Mouse (Mus musculus): ENCODE measurements at regions not wholly inside any gene's neighbourhood (a gene's known extent, or its start where the extent isn't known, plus 50 kb on each side); places are given as distances from the start of the nearest gene placed in this dataset.

GRCm38 (mm10) chr10:60955467-60955866 is 124.1 kb upstream of the Unc5b start:
- no peak overlapping the region for H3K4me3 ChIP-seq (replicated peaks; ENCODE audit: low read depth, low read length)
- H3K4me1 ChIP-seq (ENCODE audit: control insufficient read depth, insufficient read depth, low read length) = peaks cover 23% of the 10 kb centered on the region
- ATAC-seq (ENCODE audit: low FRiP score, low TSS enrichment) (peak; percentile 64; the same call in 1 of the 2 replicates), DNase-seq (peak; percentile 75)
- 34% methylated on average over 9 of the region's 9 CpGs for WGBS
- H3K9ac ChIP-seq (replicated peaks; ENCODE audit: low read length) = no peak overlapping the region
- H3K4me2 ChIP-seq (ENCODE audit: low read length) = no peak overlapping the region
- no peaks in the 10 kb centered on the region for H3K36me3 ChIP-seq (ENCODE audit: control insufficient read depth, insufficient read depth, low read length)
- no peaks in the 10 kb centered on the region for H3K9me3 ChIP-seq (ENCODE audit: control insufficient read depth, low read length)
- no peaks in the 10 kb centered on the region for H3K27me3 ChIP-seq (ENCODE audit: control insufficient read depth, insufficient read depth, low read length)
- peak overlapping the region; percentile 57; the same call in 1 of the 2 replicates for H3K27ac ChIP-seq (replicated peaks; ENCODE audit: low read depth, low read length)

- Histone ChIP-seq H3K27me3 (ENCODE audit: control insufficient read depth, insufficient read depth, low read length) (no peaks in the 10 kb centered on the region), H3K4me2 (ENCODE audit: low read length) (no peak overlapping the region), H3K4me3 (replicated peaks; ENCODE audit: low read depth, low read length) (no peak overlapping the region), H3K9me3 (ENCODE audit: control insufficient read depth, low read length) (no peaks in the 10 kb centered on the region), H3K9ac (replicated peaks; ENCODE audit: low read length) (no peak overlapping the region), H3K36me3 (ENCODE audit: control insufficient read depth, insufficient read depth, low read length) (no peaks in the 10 kb centered on the region), H3K4me1 (ENCODE audit: control insufficient read depth, insufficient read depth, low read length) (peaks cover 17% of the 10 kb centered on the region), H3K27ac (replicated peaks; ENCODE audit: low read depth, low read length) (no peak overlapping the region)
- DNase-seq = no peak
- no peak for ATAC-seq (ENCODE audit: low FRiP score, low TSS enrichment)
- 3% methylated on average over 7 of the region's 7 CpGs for WGBS
Observed at GRCm38 (mm10) chr10:60952495-60952894, 121.1 kb upstream of the Unc5b start.

GRCm38 (mm10) chr10:60948983-60949677 is 117.7 kb upstream of the Unc5b start:
- no peak for DNase-seq
- Histone ChIP-seq H3K9ac (replicated peaks; ENCODE audit: low read length) (no peak overlapping the region), H3K9me3 (ENCODE audit: control insufficient read depth, low read length) (no peaks in the 10 kb centered on the region), H3K4me2 (ENCODE audit: low read length) (no peak overlapping the region), H3K27me3 (ENCODE audit: control insufficient read depth, insufficient read depth, low read length) (no peaks in the 10 kb centered on the region), H3K27ac (replicated peaks; ENCODE audit: low read depth, low read length) (no peak overlapping the region), H3K4me1 (ENCODE audit: control insufficient read depth, insufficient read depth, low read length) (0 out of 2 replicates have a peak, but pooled peaks cover 5% of the 10 kb centered on the region), H3K4me3 (replicated peaks; ENCODE audit: low read depth, low read length) (no peak overlapping the region), H3K36me3 (ENCODE audit: control insufficient read depth, insufficient read depth, low read length) (no peaks in the 10 kb centered on the region)
- no peak for ATAC-seq (ENCODE audit: low FRiP score, low TSS enrichment)
- 58% methylated on average over 7 of the region's 7 CpGs for WGBS

GRCm38 (mm10) chr10:60943074-60943473 is 111.7 kb upstream of the Unc5b start:
- H3K4me3 ChIP-seq (replicated peaks; ENCODE audit: low read depth, low read length) = no peak overlapping the region
- no peaks in the 10 kb centered on the region for H3K9me3 ChIP-seq (ENCODE audit: control insufficient read depth, low read length)
- WGBS = 78% methylated on average over 6 of the region's 6 CpGs
- no peaks in the 10 kb centered on the region for H3K36me3 ChIP-seq (ENCODE audit: control insufficient read depth, insufficient read depth, low read length)
- no peaks in the 10 kb centered on the region for H3K27me3 ChIP-seq (ENCODE audit: control insufficient read depth, insufficient read depth, low read length)
- DNase-seq (no peak), ATAC-seq (ENCODE audit: low FRiP score, low TSS enrichment) (no peak)
- H3K4me2 ChIP-seq (ENCODE audit: low read length) = no peak overlapping the region
- H3K4me1 ChIP-seq (ENCODE audit: control insufficient read depth, insufficient read depth, low read length) = no peaks in the 10 kb centered on the region
- no peak overlapping the region for H3K9ac ChIP-seq (replicated peaks; ENCODE audit: low read length)
- no peak overlapping the region for H3K27ac ChIP-seq (replicated peaks; ENCODE audit: low read depth, low read length)

- no peaks in the 10 kb centered on the region for H3K27me3 ChIP-seq (ENCODE audit: control insufficient read depth, insufficient read depth, low read length)
- no peak overlapping the region for H3K9ac ChIP-seq (replicated peaks; ENCODE audit: low read length)
- H3K36me3 ChIP-seq (ENCODE audit: control insufficient read depth, insufficient read depth, low read length) = no peaks in the 10 kb centered on the region
- 90% methylated on average over 10 of the region's 10 CpGs for WGBS
- no peaks in the 10 kb centered on the region for H3K9me3 ChIP-seq (ENCODE audit: control insufficient read depth, low read length)
- ATAC-seq (ENCODE audit: low FRiP score, low TSS enrichment) (no peak), DNase-seq (no peak)
- H3K4me2 ChIP-seq (ENCODE audit: low read length) = no peak overlapping the region
- no peak overlapping the region for H3K27ac ChIP-seq (replicated peaks; ENCODE audit: low read depth, low read length)
- no peak overlapping the region for H3K4me3 ChIP-seq (replicated peaks; ENCODE audit: low read depth, low read length)
- peaks cover 32% of the 10 kb centered on the region for H3K4me1 ChIP-seq (ENCODE audit: control insufficient read depth, insufficient read depth, low read length)
Observed at GRCm38 (mm10) chr10:60938749-60939148, 107.4 kb upstream of the Unc5b start.

GRCm38 (mm10) chr10:60937517-60937866 is 106.1 kb upstream of the Unc5b start:
- H3K27me3 ChIP-seq (ENCODE audit: control insufficient read depth, insufficient read depth, low read length) = no peaks in the 10 kb centered on the region
- no peak for DNase-seq
- H3K27ac ChIP-seq (replicated peaks; ENCODE audit: low read depth, low read length) = peak overlapping the region; percentile 69
- no peak overlapping the region for H3K9ac ChIP-seq (replicated peaks; ENCODE audit: low read length)
- no peak overlapping the region for H3K4me2 ChIP-seq (ENCODE audit: low read length)
- no peaks in the 10 kb centered on the region for H3K36me3 ChIP-seq (ENCODE audit: control insufficient read depth, insufficient read depth, low read length)
- no peak; the same call in 1 of the 2 replicates for ATAC-seq (ENCODE audit: low FRiP score, low TSS enrichment)
- H3K4me1 ChIP-seq (ENCODE audit: control insufficient read depth, insufficient read depth, low read length) = peaks cover 35% of the 10 kb centered on the region
- no peaks in the 10 kb centered on the region for H3K9me3 ChIP-seq (ENCODE audit: control insufficient read depth, low read length)
- 21% methylated on average over 7 of the region's 7 CpGs for WGBS
- no peak overlapping the region for H3K4me3 ChIP-seq (replicated peaks; ENCODE audit: low read depth, low read length)

GRCm38 (mm10) chr10:60936659-60937516 is 105.5 kb upstream of the Unc5b start:
- WGBS = 6% methylated on average over 13 of the region's 13 CpGs
- Histone ChIP-seq H3K4me1 (ENCODE audit: control insufficient read depth, insufficient read depth, low read length) (peaks cover 35% of the 10 kb centered on the region), H3K4me3 (replicated peaks; ENCODE audit: low read depth, low read length) (no peak overlapping the region), H3K9me3 (ENCODE audit: control insufficient read depth, low read length) (no peaks in the 10 kb centered on the region), H3K9ac (replicated peaks; ENCODE audit: low read length) (no peak overlapping the region), H3K4me2 (ENCODE audit: low read length) (peak overlapping the region; percentile 3; the same call in 1 of the 2 replicates), H3K27ac (replicated peaks; ENCODE audit: low read depth, low read length) (peak overlapping the region; percentile 69), H3K36me3 (ENCODE audit: control insufficient read depth, insufficient read depth, low read length) (no peaks in the 10 kb centered on the region), H3K27me3 (ENCODE audit: control insufficient read depth, insufficient read depth, low read length) (no peaks in the 10 kb centered on the region)
- DNase-seq (peak; percentile 79), ATAC-seq (ENCODE audit: low FRiP score, low TSS enrichment) (peak; percentile 76)

- peaks cover 36% of the 10 kb centered on the region for H3K4me1 ChIP-seq (ENCODE audit: control insufficient read depth, insufficient read depth, low read length)
- no peak overlapping the region for H3K4me3 ChIP-seq (replicated peaks; ENCODE audit: low read depth, low read length)
- WGBS = 64% methylated on average over 13 of the region's 13 CpGs
- H3K27me3 ChIP-seq (ENCODE audit: control insufficient read depth, insufficient read depth, low read length) = no peaks in the 10 kb centered on the region
- H3K4me2 ChIP-seq (ENCODE audit: low read length) = no peak overlapping the region
- H3K27ac ChIP-seq (replicated peaks; ENCODE audit: low read depth, low read length) = no peak overlapping the region
- no peaks in the 10 kb centered on the region for H3K36me3 ChIP-seq (ENCODE audit: control insufficient read depth, insufficient read depth, low read length)
- H3K9me3 ChIP-seq (ENCODE audit: control insufficient read depth, low read length) = no peaks in the 10 kb centered on the region
- DNase-seq = no peak
- no peak overlapping the region for H3K9ac ChIP-seq (replicated peaks; ENCODE audit: low read length)
- no peak for ATAC-seq (ENCODE audit: low FRiP score, low TSS enrichment)
Observed at GRCm38 (mm10) chr10:60934297-60935286, 103.2 kb upstream of the Unc5b start.
